Mouse (Mus musculus) brain, embryonic 14.5 days (tissue): ENCODE results near the gene Rasip1.

Source experiments
- CTCF ChIP-seq: fragments of 200-500 bp; IDR thresholded peaks from 2 replicates; pipeline ENCODE4 v1.5.1; 2012; ENCODE audit warnings: inconsistent platforms, mild to moderate bottlenecking, moderate library complexity, borderline replicate concordance; ENCODE audit not compliant: insufficient read depth, insufficient read length; ENCODE audit errors: extremely low read depth
- POLR2A ChIP-seq: fragments of 200-500 bp; IDR thresholded peaks from 2 replicates; pipeline ENCODE4 v1.6.1; 2012; ENCODE audit warnings: mild to moderate bottlenecking, inconsistent platforms, borderline replicate concordance; ENCODE audit not compliant: poor library complexity, insufficient read depth, insufficient read length, severe bottlenecking; ENCODE audit errors: extremely low read depth

- TF ChIP-seq POLR2A (no peak), CTCF (no peak)
These were observed 39.4 kb upstream of the Rasip1 start for GRCm38 (mm10) chr7:45587631-45588592.
